Mouse (Mus musculus) G1E (cell line): ENCODE measurements around the gene Hoxd10. TPM values are rescaled to one million over a fixed set of nuclear protein-coding genes. Genes with fewer than 3 reads are reported as not detected.

Experiments used
- ATAC-seq: 2 replicates; pipeline ENCODE4 v1.8.0; 2016; ENCODE audit warnings: mild to moderate bottlenecking; ENCODE audit not compliant: insufficient number of reproducible peaks, poor library complexity, low FRiP score, severe bottlenecking; ENCODE audit errors: extremely low read depth
- DNase-seq: peaks from one replicate; pipeline ENCODE4 v3.0.0; 2012; ENCODE audit warnings: low spot score
- H3K27me3 ChIP-seq: 2 replicates; pipeline ENCODE4 v1.6.1; 2012; ENCODE audit warnings: mild to moderate bottlenecking, low read length, inconsistent platforms; ENCODE audit not compliant: insufficient read depth
- H3K36me3 ChIP-seq: replicated peaks from 2 replicates; pipeline ENCODE3; 2012; ENCODE audit warnings: mild to moderate bottlenecking, inconsistent platforms
- H3K4me1 ChIP-seq: 2 replicates; pipeline ENCODE4 v1.6.1; 2012; ENCODE audit warnings: low read depth, low read length, inconsistent platforms, mixed read lengths; ENCODE audit not compliant: insufficient read depth
- H3K4me3 ChIP-seq: 2 replicates; pipeline ENCODE4 v1.5.1; 2012; ENCODE audit warnings: low read depth, mild to moderate bottlenecking, inconsistent platforms, low read length, moderate library complexity, mixed read lengths
- H3K9me3 ChIP-seq: replicated peaks from 2 replicates; pipeline ENCODE4 v1.6.1; 2012; ENCODE audit warnings: inconsistent platforms
- CTCF ChIP-seq: IDR thresholded peaks from 2 replicates; pipeline ENCODE4 v1.5.1; 2012; ENCODE audit warnings: low read depth, low read length, inconsistent platforms, mixed read lengths
- GATA1 ChIP-seq: IDR thresholded peaks from 2 replicates; pipeline ENCODE4 v1.6.1; 2012; ENCODE audit warnings: borderline replicate concordance, low read length, inconsistent platforms, mixed read lengths
- GATA2 ChIP-seq: IDR thresholded peaks from 2 replicates; pipeline ENCODE4 v1.6.1; 2012; ENCODE audit warnings: low read depth, low read length, inconsistent platforms, borderline replicate concordance
- POLR2AphosphoS5 ChIP-seq: IDR thresholded peaks from 2 replicates; pipeline ENCODE4 v1.6.1; 2012; ENCODE audit warnings: low read depth, low read length, inconsistent platforms; ENCODE audit not compliant: insufficient replicate concordance
- TAL1 ChIP-seq: conservative IDR thresholded peaks from 2 replicates; pipeline ENCODE4 v1.6.1; 2012; ENCODE audit warnings: low read depth, low read length, inconsistent platforms, mixed read lengths
- polyA plus RNA-seq: library from polyadenylated mRNA; stranded (reverse); fragments of >175 nt; gene quantifications from 2 replicates; pipeline ENCODE4 v1.2.3, GENCODE M21; 2012
- total RNA-seq, 2 experiments: library from RNA; stranded (forward) in 1 of 2; stranded (reverse) in 1 of 2; fragments of 200-1000 nt in 1 of 2; fragments of >200 nt in 1 of 2; fragmentation: Nextera tagmentation in 1 of 2; gene quantifications; 2 replicates each; pipeline ENCODE4 v1.2.3; 2014 to 2017

Hoxd10 gene
- total and polyA plus RNA-seq, 3 experiments, result 0.22 TPM; not detected in 2

DNA sequence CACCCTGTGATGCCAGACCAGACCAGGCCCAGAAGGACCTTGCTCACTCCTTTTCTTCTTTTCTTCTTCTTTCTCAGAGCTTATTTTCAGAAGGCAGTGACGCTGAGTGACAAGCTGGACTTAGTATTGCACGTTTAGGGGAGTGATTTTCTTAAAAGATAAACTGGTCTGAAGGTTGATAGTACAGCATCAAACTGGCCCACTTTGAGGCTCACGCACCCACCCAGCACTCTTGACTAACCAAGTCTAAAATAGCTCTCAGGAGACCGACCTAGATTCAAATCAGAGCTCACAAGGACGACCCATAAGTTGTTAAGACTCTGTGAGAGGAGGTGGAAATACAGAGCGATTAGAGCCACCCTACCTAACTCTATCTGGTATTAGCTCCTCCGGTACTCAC is 25.3 kb upstream of the Hoxd10 start:
- Histone ChIP-seq H3K4me3 (no peak overlapping the region), H3K27me3 (peaks cover 40% of the 10 kb centered on the region), H3K9me3 (peaks cover 9% of the 10 kb centered on the region), H3K4me1 (no peaks in the 10 kb centered on the region; the same call in 1 of the 2 replicates), H3K36me3 (no peaks in the 10 kb centered on the region)
- ATAC-seq, result no peak
- DNase-seq, result no peak
- TF ChIP-seq CTCF (no peak), GATA1 (no peak), TAL1 (no peak), POLR2AphosphoS5 (no peak)

DNA sequence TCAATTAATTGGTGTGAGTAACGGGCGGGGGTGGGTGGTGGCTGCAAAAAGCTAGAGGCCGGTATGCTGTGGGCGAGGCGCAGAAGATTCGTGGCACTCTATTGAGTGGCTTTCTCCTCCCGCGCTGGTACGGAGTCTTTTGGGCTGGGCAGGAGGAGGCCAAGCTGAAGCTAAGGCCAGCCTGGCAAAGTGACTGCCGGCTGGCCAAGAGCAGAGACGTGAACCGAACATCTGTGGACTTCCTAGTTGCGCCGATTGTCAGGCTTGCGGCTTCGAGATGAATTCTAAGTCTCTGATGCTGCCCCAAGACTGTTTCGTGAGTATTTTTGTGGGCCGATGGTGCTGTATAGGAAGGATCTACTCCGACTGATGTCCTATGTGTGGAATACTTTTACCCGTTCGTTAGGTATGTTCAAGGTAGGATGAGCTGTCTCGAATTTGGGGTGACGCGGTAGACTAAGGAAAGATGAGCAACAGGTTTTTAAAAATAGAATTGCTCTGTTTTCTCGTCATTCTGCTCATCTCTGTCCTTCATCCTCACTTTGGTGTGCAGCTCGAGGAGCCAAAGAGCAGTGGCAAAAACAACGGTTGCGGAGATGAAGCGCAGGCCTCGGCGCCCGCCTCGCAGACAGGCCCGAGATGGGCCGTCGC is 24.4 kb upstream of the Hoxd10 start:
- peaks cover 9% of the 10 kb centered on the region for H3K9me3 ChIP-seq
- peaks cover 3% of the 10 kb centered on the region for H3K4me1 ChIP-seq
- no peak overlapping the region for H3K4me3 ChIP-seq
- DNase-seq (no peak), ATAC-seq (no peak)
- no peak for TF ChIP-seq GATA1
- no peak for TF ChIP-seq TAL1
- no peak for TF ChIP-seq GATA2
- TF ChIP-seq POLR2AphosphoS5, result no peak
- TF ChIP-seq CTCF, result no peak
- H3K36me3 ChIP-seq, result no peaks in the 10 kb centered on the region
- peaks cover 34% of the 10 kb centered on the region for H3K27me3 ChIP-seq

DNA sequence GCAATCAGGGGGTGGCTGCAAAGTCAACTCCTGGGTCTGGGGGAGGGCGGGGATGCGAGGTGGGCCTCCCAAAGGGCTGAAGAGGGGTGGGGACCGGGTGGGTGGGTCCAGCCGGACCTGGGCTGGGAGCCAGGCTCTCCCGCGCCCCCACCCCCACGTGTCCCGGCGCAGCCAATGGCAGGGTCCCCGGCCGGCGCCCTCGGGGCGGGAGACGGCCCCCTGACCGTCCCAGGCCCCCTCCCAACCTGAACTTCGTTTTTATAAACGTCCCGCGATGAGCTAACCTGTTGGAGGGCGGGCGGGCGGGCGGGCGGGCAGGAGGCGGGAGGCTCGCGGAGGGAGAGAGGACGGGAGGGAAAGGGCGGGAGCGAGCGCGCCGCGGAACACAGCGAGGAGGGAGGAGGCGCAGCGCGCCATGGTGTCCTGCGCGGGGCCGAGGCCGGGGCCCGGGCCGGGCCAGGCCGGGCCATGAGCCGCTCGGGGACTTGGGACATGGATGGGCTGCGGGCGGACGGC is 23.8 kb upstream of the Hoxd10 start, which contains the start of gene Hoxd13:
Hoxd13 (plus strand) TSS at position 469 of the 516 bp plus-strand sequence.
- ATAC-seq, result no peak
- Histone ChIP-seq H3K4me3 (no peak within 1 kb of the TSS; the same call in 1 of the 2 replicates), H3K4me1 (peaks cover 9% of the 10 kb centered on the region)

GRCm38 (mm10) chr2:74668370-74669229 is 23.1 kb upstream of the Hoxd10 start:
- Histone ChIP-seq H3K27me3 (peaks cover 33% of the 10 kb centered on the region), H3K36me3 (no peaks in the 10 kb centered on the region), H3K4me3 (no peak overlapping the region; the same call in 1 of the 2 replicates), H3K4me1 (peaks cover 10% of the 10 kb centered on the region), H3K9me3 (peaks cover 9% of the 10 kb centered on the region)
- ATAC-seq (no peak), DNase-seq (no peak)
- TF ChIP-seq GATA2 (no peak), TAL1 (no peak), GATA1 (no peak), CTCF (no peak), POLR2AphosphoS5 (no peak)

More for the DNA sequence above, 23.8 kb upstream of the Hoxd10 start, which contains the start of gene Hoxd13:
- peaks cover 9% of the 10 kb centered on the region for H3K9me3 ChIP-seq
- TF ChIP-seq TAL1, result no peak
- TF ChIP-seq GATA1, result no peak
- TF ChIP-seq POLR2AphosphoS5, result no peak
- TF ChIP-seq CTCF, result no peak
- no peak for TF ChIP-seq GATA2
- no peaks in the 10 kb centered on the region for H3K36me3 ChIP-seq
- no peak for DNase-seq
- H3K27me3 ChIP-seq, result peaks cover 39% of the 10 kb centered on the region

- Histone ChIP-seq H3K27me3 (peaks cover 36% of the 10 kb centered on the region), H3K4me1 (peaks cover 10% of the 10 kb centered on the region), H3K36me3 (no peaks in the 10 kb centered on the region), H3K9me3 (peaks cover 9% of the 10 kb centered on the region), H3K4me3 (no peak overlapping the region)
- ATAC-seq (no peak), DNase-seq (no peak)
- no peak for TF ChIP-seq GATA2
- TF ChIP-seq CTCF, result no peak
These were observed 22.5 kb upstream of the Hoxd10 start for GRCm38 (mm10) chr2:74669230-74669578.

- Histone ChIP-seq H3K9me3 (peaks cover 9% of the 10 kb centered on the region), H3K4me1 (peaks cover 10% of the 10 kb centered on the region), H3K36me3 (no peaks in the 10 kb centered on the region), H3K27me3 (peaks cover 38% of the 10 kb centered on the region), H3K4me3 (no peak overlapping the region)
- TF ChIP-seq GATA1 (no peak), POLR2AphosphoS5 (no peak), TAL1 (no peak), GATA2 (no peak), CTCF (no peak)
- no peak for DNase-seq
- ATAC-seq, result no peak
These were observed 22.0 kb upstream of the Hoxd10 start for GRCm38 (mm10) chr2:74669650-74670235.
